Mouse (Mus musculus) common myeloid progenitor, adult 5-6 weeks (primary cell): ENCODE data around the gene Osbp2. TPM values are rescaled to one million over a fixed set of nuclear protein-coding genes. Genes with fewer than 3 reads are reported as not detected.

ENCODE experiments used
- ATAC-seq: replicated peaks from 2 replicates; pipeline ENCODE4 v1.8.0; 2016; ENCODE audit warnings: low read depth, mild to moderate bottlenecking, moderate TSS enrichment, inconsistent platforms; ENCODE audit not compliant: poor library complexity, severe bottlenecking
- total RNA-seq: library from RNA; stranded (forward); fragments of 200-1000, 187-1606 nt; gene quantifications from 2 replicates; pipeline ENCODE4 v1.2.3, GENCODE M21; 2017

The Osbp2 gene
- total RNA-seq, 1 experiment from 2014 or later, result not detected

DNA sequence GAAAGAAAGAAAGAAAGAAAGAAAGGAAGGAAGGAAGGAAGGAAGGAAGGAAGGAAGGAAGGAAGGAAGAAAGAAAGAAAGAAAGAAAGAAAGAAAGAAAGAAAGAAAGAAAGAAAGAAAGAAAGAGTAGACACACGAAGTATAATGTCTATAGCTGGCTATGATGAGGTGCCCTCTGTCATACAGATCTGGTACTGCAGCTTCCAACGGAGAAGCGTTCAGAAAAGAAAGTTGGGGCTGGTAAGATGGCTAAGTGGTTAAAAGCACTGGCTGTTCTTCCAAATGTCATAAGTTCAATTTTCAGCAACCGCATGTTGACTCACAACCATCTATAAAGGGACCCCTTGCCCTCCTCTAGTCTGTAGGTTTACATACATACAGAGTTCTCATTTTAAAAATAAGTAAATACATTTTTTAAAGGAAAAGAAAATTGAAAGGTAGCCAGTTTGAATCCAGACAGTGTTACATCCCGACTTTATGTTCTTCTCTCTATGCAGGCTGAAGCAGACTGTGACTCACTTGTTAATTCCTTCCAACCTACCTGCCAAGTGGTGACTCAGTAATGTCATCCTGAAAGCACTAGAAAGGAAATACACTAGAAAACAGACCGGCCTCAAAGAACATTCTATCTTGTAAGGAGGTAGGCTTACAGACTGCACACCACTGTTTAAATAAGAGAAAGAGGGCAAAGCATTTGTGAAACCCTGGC, 31.4 kb downstream of the Osbp2 start:
- 0 out of 2 replicates have a peak, but pooled peaks have one; percentile 57 for ATAC-seq

DNA sequence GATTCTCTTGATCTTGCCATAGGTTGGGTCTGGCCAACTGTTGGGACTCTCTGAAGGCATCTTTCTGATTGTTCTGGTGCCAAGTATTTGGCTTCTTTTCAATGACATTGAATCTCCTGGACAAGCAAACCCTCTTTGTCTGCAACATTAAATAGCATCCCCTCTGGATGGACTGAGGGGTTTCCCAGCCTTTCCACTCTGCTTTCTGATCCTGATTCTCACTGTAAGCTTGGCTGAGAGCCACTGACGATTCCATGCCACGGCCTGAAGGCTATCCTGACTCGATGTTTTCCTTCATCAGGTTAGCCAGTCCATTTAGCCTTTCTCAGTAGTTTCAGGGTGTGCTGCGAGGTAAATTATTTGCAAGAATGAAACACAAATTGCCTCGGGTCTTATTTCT, 34.0 kb downstream of the Osbp2 start:
- ATAC-seq, result no peak

GRCm38 (mm10) chr11:3824138-3824537, 39.6 kb downstream of the Osbp2 start:
- no peak for ATAC-seq

DNA sequence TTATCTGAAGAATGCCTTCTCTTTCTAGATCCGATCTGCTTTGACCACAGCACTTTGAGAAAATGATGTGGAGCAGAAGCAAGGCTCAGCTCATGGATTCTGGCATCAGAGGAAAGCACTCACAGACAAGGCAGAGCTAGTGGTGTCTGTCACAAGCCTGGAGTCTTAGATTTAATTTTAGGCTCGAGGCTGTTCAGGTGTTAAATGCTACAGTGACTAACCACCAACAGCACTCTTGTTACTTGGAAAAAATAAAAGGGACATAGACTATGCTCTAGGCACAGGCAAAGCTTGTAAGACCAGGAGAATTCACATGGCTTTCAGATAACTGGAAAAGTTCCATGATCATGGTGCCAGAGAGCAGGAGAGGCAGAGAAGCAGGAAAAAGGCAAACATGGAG, 40.3 kb downstream of the Osbp2 start:
- ATAC-seq, result no peak

GRCm38 (mm10) chr11:3817986-3818758, 45.5 kb downstream of the Osbp2 start:
- no peak for ATAC-seq

GRCm38 (mm10) chr11:3815951-3816350, 47.8 kb downstream of the Osbp2 start:
- ATAC-seq, result no peak

GRCm38 (mm10) chr11:3813340-3813739, 50.4 kb downstream of the Osbp2 start:
- ATAC-seq, result no peak

- no peak for ATAC-seq
Measured at GRCm38 (mm10) chr11:3808162-3808561, 55.5 kb downstream of the Osbp2 start.

- ATAC-seq, result peak; percentile 56; the same call in 1 of the 2 replicates
Measured at GRCm38 (mm10) chr11:3805362-3805761, 58.3 kb downstream of the Osbp2 start.

GRCm38 (mm10) chr11:3804639-3805038, 59.1 kb downstream of the Osbp2 start:
- ATAC-seq, result no peak

GRCm38 (mm10) chr11:3802057-3802456, 61.6 kb downstream of the Osbp2 start:
- ATAC-seq, result no peak

DNA sequence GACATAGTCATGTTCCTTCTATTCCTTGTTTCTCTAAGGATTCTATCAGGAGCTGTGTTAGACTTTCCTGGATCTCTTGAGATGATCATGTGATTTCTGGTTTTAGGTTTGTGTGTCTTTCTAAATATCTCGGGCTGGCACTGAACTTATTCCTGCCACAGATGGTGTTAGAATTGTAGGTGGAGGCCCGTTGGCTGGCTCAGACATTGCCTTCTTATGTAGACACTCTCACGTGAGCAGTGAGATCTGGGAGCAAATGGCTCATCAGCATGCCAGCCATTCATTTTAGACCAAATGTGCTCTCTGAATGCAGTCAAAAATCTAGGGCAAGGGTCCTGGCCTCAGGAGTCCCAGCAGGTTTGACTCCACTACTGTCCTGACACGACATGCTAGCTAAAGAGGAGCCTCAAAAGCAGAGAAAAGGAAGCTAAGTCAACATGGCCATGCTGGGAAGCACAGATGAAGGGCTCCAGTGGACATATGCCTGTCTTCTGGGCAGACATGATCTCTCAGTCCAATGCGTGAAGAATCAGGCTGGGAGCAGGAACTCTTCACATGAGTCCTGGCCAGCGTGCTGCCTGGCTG, 66.0 kb downstream of the Osbp2 start:
- ATAC-seq, result no peak

DNA sequence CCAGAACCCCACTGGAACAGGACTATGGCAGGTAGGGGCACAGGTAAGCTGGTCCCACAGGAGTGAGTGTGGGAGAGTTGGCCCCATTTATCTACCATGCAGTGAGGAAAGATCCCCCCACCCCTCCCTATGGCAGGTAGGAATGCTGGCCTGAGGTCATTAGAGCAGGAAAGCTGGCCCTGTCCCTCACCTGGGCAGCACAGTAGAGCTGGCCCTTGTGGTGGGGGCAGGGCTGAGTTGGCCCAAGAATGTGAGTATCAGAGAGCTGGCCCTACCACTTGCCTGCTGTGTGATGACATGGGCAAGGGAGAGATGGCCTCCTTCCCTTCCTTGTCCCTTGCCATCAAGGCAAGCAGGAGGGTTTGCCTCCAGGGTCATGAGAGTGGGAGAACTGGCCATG, 73.0 kb downstream of the Osbp2 start:
- ATAC-seq, result no peak

DNA sequence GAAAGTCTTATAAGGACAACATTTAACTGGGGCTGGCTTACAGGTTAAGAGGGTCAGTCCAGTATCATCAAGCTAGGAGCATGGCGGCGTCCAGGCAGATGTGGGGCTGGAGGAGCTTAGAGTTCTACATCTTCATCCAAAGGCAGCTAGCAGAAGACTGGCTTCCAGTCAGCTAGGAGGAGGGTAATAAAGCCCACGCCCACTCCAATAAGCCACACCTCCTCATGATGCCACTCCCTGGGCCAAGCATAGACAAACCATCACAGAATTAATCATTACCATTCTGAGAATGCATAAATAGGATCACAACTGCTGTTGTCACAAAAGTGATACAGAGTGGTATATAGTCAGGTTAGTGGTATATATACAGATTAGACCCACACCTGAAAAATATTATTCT, 73.8 kb downstream of the Osbp2 start:
- no peak for ATAC-seq

- peak; percentile 72; the same call in 1 of the 2 replicates for ATAC-seq
Measured at GRCm38 (mm10) chr11:3786564-3786963, 77.1 kb downstream of the Osbp2 start.

DNA sequence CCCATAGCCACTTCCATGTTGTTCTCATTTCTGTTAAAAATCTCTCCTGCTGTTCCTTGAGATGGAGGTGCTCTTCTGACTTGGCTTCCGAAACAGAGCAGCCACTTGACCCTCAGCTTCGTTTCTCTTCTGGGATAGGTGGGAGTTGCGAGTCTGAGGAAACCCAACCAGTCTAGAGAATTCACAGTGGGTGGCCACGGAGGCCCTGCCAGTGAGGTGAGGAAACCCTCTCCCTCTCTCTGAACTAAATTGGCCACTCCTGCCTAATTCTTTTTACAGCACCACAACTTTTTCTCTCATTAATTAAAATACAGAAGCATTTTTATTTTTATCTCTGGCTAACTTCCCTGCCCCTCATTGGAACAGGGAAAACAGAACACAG, 88.4 kb downstream of the Osbp2 start:
- no peak for ATAC-seq

DNA sequence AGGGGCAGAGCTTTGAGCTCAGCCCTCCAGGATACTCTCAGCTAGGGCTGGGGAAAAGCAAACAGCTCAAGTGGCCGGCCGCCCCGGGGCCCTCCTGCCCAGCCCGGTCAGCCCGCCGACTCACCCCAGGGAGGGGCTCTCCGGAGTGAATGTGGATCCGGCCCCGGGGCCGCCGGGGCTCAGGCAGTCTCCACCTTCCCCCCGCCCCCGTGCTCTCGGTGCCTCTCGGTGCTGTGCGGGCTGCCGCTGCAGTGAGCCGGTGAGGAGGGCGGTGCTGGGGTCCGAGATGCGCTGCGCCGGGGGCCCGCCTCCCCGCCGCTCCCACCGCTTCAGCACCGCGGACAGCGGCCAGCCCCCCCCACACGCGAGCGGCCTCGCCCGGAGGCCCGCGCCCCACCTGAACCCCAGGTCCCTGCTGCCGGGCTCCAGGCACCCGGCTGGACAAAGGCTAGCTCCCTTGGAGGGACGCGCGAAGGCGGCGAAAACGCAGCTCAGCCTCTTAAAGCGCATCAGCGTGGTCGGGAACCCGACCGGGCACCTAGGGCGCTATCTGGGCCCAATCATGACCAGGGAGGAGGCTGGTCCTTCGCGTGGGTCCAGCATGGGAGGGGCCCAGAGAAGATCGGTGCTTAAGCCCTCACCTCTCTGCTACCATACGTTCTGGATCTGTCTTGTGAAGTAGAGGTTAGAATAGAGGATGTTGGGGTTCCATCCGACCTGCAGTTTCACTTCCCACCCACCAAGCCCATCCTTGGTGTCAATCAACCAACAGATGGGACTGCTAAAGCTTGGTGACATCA, 89.0 kb downstream of the Osbp2 start:
- ATAC-seq, result peak; percentile 83

DNA sequence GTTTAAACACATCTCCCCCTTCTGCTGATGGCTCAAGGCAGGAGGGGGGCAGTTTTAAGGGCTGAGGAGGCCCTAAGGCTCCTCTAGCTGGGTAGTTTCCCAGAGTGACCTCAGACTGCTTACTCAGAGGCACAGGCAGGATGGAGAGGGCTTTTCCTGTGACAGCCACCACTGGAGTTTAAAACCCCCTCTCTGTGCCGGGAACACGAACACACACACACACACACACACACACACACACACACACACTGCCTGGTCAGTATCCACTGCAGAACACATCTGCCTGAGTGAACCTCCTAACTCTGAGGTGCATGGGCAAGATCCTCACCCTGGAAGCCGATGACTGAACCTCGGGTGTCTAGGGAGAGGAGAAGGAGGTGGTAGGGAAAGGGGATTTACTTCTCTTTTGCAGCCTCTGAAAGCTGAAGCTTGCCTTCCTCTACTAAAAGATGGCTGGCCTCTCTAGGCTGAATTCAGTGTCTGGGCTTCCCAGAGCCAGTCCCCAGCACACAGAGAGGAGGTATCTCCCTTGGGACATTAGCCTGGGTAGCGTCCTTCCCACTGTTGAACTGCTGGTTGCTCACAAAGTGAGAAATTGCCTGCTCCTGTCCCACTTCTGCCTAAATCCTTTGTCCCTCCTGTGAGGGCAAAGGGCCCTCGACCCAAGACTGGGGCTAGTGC, 89.8 kb downstream of the Osbp2 start:
- no peak for ATAC-seq

GRCm38 (mm10) chr11:3773136-3773535, 90.6 kb downstream of the Osbp2 start:
- no peak for ATAC-seq

DNA sequence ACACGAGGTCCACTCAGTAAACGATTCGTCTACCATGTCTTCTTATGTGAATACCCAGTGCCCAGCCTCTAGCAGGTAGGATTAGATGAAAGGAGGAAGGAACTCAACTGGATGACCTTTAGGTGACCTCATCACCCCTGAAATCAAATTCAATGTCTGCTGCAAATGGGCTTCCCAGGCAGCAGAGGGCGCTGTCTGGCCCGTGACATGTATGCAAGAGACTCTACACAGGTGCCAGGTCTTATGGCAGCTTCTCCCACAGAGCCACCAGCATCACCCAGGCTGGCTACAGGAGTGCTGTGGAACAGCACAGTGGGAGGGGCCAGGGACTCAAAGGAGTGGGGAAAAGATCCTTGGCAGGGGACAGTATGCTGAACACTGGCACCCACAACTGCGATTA, 92.4 kb downstream of the Osbp2 start:
- ATAC-seq, result no peak
